Mouse (Mus musculus) testis, adult 2 months (tissue): ENCODE data around the gene Egfl6.

Experiments
- CTCF ChIP-seq: fragments of 200-500 bp; IDR thresholded peaks from 2 replicates; pipeline ENCODE4 v1.5.1; 2012; ENCODE audit warnings: low read depth, mild to moderate bottlenecking, inconsistent platforms, low read length, moderate library complexity; ENCODE audit not compliant: control insufficient read depth, insufficient read depth, insufficient replicate concordance
- POLR2A ChIP-seq: fragments of 200-500 bp; IDR thresholded peaks from 2 replicates; pipeline ENCODE4 v1.6.1; 2012; ENCODE audit warnings: low read depth, mild to moderate bottlenecking, inconsistent platforms, low read length, moderate library complexity; ENCODE audit not compliant: control insufficient read depth

- TF ChIP-seq CTCF, result no peak
- TF ChIP-seq POLR2A, result no peak
Measured at GRCm38 (mm10) chrX:166564900-166565299, 20.6 kb downstream of the Egfl6 start.
